Mouse (Mus musculus) layer of hippocampus, adult 2 months (tissue): ENCODE data around the gene Dscam. TPM values are rescaled to one million over a fixed set of nuclear protein-coding genes. Genes with fewer than 3 reads are reported as not detected.

Experiments
- DNase-seq, 2 experiments: peaks; one replicate each; pipeline ENCODE4 v3.0.0; 2022; ENCODE audit warnings: low spot score in 2 of 2
- H3K27ac ChIP-seq: fragments of 200-600 bp; 2 replicates; pipeline ENCODE4 v1.8.1; 2022
- H3K4me3 ChIP-seq: fragments of 200-600 bp; 2 replicates; pipeline ENCODE4 v1.8.1; 2022; ENCODE audit warnings: mild to moderate bottlenecking
- CTCF ChIP-seq: fragments of 200-600 bp; conservative IDR thresholded peaks from 2 replicates; pipeline ENCODE4 v1.8.1; 2022; ENCODE audit warnings: antibody characterized with exemption, mild to moderate bottlenecking, moderate library complexity
- total RNA-seq, 2 experiments: library from RNA; stranded (reverse); gene quantifications; 2 replicates each; pipeline ENCODE4 v1.2.3; 2021

The Dscam gene
- total RNA-seq, 2 experiments from 2014 or later = 36.8 to 41.0 TPM

DNA sequence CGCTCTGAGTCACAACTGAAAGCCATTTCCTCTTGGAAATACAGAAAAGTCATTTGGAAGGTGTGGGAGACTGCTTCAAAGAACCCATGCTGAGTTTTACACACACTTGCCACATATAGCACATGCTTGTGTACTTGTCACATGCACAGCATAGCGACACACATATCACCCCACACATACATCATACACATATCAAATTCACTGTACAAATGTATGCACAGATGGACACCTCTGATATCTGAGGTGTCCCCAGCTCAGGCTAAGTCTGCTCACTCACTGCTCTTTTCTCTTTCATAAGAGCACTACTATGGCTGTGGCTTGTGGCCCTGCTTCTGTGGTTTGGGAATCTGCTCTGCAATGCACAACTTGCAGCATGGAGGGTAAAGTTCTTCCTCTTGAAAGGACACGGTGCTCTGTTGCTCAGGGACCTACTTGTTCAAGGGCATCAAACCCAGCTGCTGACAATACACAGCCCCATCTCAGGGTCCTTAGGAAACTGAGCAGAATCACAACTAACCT lies 137.0 kb downstream of the Dscam start:
- Histone ChIP-seq H3K4me3 (no peak overlapping the region), H3K27ac (no peak overlapping the region)
- TF ChIP-seq CTCF = no peak
- DNase-seq = no peak

DNA sequence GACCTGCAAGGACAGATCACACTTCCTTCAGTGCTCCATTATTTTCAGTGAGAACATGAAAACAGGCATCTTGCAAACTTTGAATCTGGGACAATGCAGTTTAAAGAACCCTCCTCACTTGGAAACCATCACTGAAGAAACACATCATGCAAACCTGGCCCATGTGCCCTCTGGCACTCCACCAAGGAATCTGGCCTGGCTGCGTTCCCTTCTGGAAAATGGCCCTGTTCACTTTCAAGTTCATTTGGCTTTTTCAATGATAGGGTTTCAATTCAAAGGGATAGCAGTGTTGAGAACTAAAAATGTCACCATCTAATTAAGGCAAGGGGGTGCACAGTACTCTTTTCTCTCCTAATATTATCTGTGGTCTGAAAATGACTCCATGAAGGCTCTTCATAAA lies 142.9 kb downstream of the Dscam start:
- TF ChIP-seq CTCF = no peak
- H3K27ac ChIP-seq = peak overlapping the region; percentile 19; the same call in 1 of the 2 replicates
- no peak for DNase-seq
- no peak overlapping the region for H3K4me3 ChIP-seq

GRCm38 (mm10) chr16:97026803-97027202 lies 143.7 kb downstream of the Dscam start:
- no peak overlapping the region; the same call in 1 of the 2 replicates for H3K27ac ChIP-seq
- TF ChIP-seq CTCF = no peak

GRCm38 (mm10) chr16:97024406-97024805 lies 146.1 kb downstream of the Dscam start:
- Histone ChIP-seq H3K27ac (peak overlapping the region; percentile 73), H3K4me3 (no peak overlapping the region)
- peak; percentile 37 to 52 for DNase-seq
- no peak for TF ChIP-seq CTCF

More at GRCm38 (mm10) chr16:97026803-97027202, 143.7 kb downstream of the Dscam start:
- no peak overlapping the region for H3K4me3 ChIP-seq
- no peak for DNase-seq

- no peak overlapping the region for H3K27ac ChIP-seq
- DNase-seq = no peak
- no peak overlapping the region for H3K4me3 ChIP-seq
- no peak for TF ChIP-seq CTCF
Measured at GRCm38 (mm10) chr16:97021496-97021895, 149.1 kb downstream of the Dscam start.

- Histone ChIP-seq H3K27ac (no peak overlapping the region), H3K4me3 (no peak overlapping the region)
- no peak for TF ChIP-seq CTCF
- no peak for DNase-seq
Measured at GRCm38 (mm10) chr16:97018304-97018703, 152.2 kb downstream of the Dscam start.

DNA sequence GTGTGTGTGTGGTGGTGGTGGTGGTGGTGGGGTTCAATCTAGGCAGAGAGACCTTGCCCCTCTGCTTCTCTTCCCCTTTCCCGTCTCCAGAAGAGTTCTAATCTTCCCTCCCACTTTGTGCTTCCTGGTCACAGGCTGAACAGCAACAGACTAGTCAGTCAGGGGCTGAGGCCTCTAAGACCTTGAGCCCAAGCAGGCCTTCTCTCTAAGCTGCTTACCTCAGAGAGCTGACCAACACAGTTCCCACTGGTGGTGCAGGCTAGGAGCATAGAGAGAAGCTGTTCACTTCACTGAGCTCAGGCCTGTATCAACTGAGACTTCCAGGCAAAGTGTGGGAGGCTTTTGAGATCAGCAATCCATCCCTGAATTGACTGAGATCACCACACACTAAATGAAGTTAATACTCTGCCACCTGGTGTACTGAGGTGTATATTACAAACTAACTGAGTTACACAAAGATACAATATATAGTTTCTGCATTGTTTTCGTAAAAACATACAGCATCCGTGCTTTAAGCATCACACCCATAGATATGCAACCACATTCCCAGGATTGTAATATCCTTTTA lies 153.3 kb downstream of the Dscam start:
- peak; percentile 65 for TF ChIP-seq CTCF
- no peak overlapping the region for H3K4me3 ChIP-seq
- H3K27ac ChIP-seq = no peak overlapping the region
- no peak for DNase-seq

DNA sequence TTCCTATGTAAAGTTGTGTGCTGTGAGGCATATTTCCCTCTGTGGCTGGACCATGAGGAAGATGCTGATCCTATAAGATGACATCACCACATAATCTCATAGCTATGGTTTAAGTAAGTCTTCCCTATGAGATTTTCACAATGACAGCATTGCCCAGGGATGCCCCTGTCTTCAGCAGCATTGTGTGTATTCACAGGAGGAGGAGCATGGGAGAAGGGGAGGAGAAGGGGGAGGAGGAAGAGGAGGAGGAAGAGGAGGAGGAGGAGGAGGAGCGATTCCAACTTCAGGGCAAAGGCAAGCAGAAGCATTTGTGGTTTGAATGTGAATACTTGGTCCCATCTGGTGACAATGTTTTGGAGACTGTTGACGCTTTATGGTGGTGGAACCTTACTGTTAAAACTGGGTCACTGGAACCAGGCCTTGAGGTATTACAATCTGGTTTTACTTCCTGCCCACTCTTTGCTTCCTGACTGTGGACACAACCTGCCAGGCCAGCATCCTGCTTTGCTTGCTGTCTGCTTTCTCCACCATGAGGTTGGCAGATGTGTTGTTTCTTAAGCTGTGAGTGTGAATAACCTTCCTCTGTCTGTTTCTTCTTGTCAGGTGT lies 154.2 kb downstream of the Dscam start:
- no peak for DNase-seq
- H3K27ac ChIP-seq = no peak overlapping the region

GRCm38 (mm10) chr16:97014343-97014742 lies 156.2 kb downstream of the Dscam start:
- H3K27ac ChIP-seq = no peak overlapping the region
- peak; percentile 68 for TF ChIP-seq CTCF
- H3K4me3 ChIP-seq = no peak overlapping the region
- no peak for DNase-seq

More for the DNA sequence above, 154.2 kb downstream of the Dscam start:
- TF ChIP-seq CTCF = no peak
- H3K4me3 ChIP-seq = no peak overlapping the region

DNA sequence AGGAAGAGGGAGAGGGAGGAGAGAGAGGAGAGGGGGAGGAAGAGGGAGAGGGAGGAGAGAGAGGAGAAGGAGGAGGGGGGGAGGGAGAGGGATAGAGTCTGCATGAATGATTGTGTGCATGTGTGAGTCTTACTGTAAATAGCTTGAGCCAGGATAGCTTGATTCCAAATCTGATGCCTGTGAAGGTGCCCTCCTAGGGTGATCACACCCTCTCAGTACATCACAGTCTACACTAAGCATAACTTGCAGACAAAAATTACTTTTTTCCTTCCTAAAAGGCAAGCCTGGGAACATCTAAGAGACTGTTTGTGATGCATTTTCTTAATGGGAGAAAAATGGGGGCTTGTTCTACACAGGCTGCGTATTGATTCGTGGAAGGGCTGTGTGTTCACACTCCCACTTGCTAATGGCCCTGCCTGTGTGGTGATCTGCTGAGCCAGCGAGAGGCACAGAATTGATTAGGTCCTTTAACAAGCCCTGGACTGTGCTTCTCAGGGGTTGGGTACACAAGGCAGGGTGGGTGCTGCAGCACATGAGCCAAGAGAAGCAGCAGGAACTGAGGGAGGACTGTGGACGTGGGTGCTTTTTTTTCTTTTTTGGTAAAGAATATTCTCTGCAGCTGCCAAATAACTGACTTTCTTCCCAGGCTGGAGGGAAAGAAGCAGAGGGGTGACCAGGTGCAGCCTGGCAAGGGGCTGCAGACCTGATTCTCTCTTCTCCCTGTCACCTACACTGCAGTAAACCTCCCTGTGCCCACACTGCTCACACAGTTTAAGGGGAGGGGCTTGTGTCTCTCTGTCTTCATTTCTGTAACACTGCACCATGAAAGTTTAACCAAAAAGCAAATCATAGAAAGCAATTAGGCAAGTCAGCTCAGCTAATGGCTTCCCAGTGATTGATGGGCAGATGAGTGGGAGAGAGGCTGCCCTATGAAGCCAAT lies 161.2 kb downstream of the Dscam start:
- Histone ChIP-seq H3K4me3 (no peak overlapping the region), H3K27ac (peak overlapping the region; percentile 53; the same call in 1 of the 2 replicates)
- peak; percentile 31 to 55 for DNase-seq
- TF ChIP-seq CTCF = no peak

DNA sequence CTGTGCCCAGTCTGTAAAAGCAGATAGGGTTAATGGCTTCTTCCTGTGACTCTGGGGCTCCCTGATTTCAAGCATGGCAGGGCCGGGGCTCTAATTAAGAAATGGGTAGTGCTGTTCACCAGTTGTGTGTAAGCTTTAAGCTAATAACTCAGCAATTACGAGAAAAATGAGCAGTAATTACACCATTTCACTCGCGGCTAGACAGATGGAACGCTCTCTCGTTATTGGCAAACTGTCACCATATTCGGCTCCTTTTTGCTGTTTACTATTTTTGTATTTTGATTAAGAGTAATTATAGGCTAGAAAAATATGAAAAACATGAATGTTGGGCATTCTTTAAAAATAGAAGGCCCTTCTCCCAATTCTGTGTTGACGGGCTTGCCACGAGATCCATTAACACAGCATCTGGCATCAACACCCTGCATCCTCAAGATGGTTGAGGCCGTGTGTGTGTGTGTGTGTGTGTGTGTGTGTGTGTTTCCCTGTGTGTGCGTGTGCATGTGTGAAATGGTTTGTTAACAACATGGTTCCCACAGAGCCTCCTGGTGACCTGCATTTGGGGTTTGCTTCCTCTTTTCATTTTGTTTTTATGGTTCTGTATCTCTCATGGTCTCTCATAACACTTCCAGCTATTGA lies 162.5 kb downstream of the Dscam start:
- Histone ChIP-seq H3K4me3 (no peak overlapping the region), H3K27ac (0 out of 2 replicates have a peak overlapping the region, but pooled peaks have one; percentile 3)
- DNase-seq = peak; percentile 41 to 55
- TF ChIP-seq CTCF = no peak

- Histone ChIP-seq H3K4me3 (no peak overlapping the region), H3K27ac (no peak overlapping the region)
- no peak for DNase-seq
- no peak for TF ChIP-seq CTCF
Measured at GRCm38 (mm10) chr16:97006854-97007182, 163.7 kb downstream of the Dscam start.
